Mouse (Mus musculus) adrenal gland, adult 2 months (tissue): ENCODE data around the gene Ints4. TPM values are rescaled to one million over a fixed set of nuclear protein-coding genes. Genes with fewer than 3 reads are reported as not detected.
"Not testable (repeated sequence)": the region's sequence is repeated elsewhere in the genome, so short reads cannot be mapped to it uniquely, and the experiment has no call there.

Experiments used
- DNase-seq: peaks from one replicate; pipeline ENCODE4 v3.0.0; 2021
- long read RNA-seq: library from polyadenylated mRNA; stranded (forward); transcript quantifications from one replicate; pipeline ENCODE4 v2.0.0, GENCODE M21; 2021
- polyA plus RNA-seq: library from polyadenylated mRNA; depleted of rRNA; stranded (reverse); fragments of >200 nt; gene quantifications from 2 replicates; pipeline ENCODE4 v1.2.3, GENCODE M21; 2012; rRNA removed
- total RNA-seq, 2 experiments: library from RNA; stranded (reverse); gene quantifications; 2 replicates each; pipeline ENCODE4 v1.2.3; 2021

Ints4 gene
- total RNA-seq (10 to 100 TPM; 58.8 to 60.3 TPM), polyA plus RNA-seq (57.5 and 70.5 TPM in 2 replicates)
- long read RNA-seq, transcript Ints4-201 (23 exons, 3,240 nt) = major isoform, 22 of 29 reads
- long read RNA-seq, partial matches to known transcripts = 1 of 29 reads
- long read RNA-seq, other reads (novel, unspliced or antisense) = 6 of 29 reads

GRCm38 (mm10) chr7:97480821-97481339 lies at the start of gene Ints4:
Ints4 (plus strand) TSS chr7:97480956.
- peak; percentile 96 for DNase-seq

- DNase-seq = not testable (repeated sequence)
Observed at GRCm38 (mm10) chr7:97433517-97433916, 47.2 kb upstream of the Ints4 start.

GRCm38 (mm10) chr7:97434517-97434916 lies 46.2 kb upstream of the Ints4 start:
- no peak for DNase-seq

GRCm38 (mm10) chr7:97438986-97439385 lies 41.8 kb upstream of the Ints4 start:
- DNase-seq = no peak

- peak; percentile 89 for DNase-seq
Observed at GRCm38 (mm10) chr7:97446171-97446925, 34.4 kb upstream of the Ints4 start.

GRCm38 (mm10) chr7:97447050-97447531 lies 33.7 kb upstream of the Ints4 start:
- peak; percentile 42 for DNase-seq

- not testable (repeated sequence) for DNase-seq
Observed at GRCm38 (mm10) chr7:97451023-97451422, 29.7 kb upstream of the Ints4 start, which contains the start of gene Kctd14. Kctd14 (plus strand) TSS chr7:97451323.

GRCm38 (mm10) chr7:97452196-97452595 lies 28.6 kb upstream of the Ints4 start:
- no peak for DNase-seq

GRCm38 (mm10) chr7:97453141-97453921 lies 27.4 kb upstream of the Ints4 start:
- DNase-seq = peak; percentile 38

- DNase-seq = no peak
Observed at GRCm38 (mm10) chr7:97454795-97455194, 26.0 kb upstream of the Ints4 start.

GRCm38 (mm10) chr7:97455577-97455976 lies 25.2 kb upstream of the Ints4 start:
- DNase-seq = no peak

GRCm38 (mm10) chr7:97473001-97473400 lies 7.8 kb upstream of the Ints4 start:
- no peak for DNase-seq

GRCm38 (mm10) chr7:97479349-97479748 lies 1.4 kb upstream of the Ints4 start:
- DNase-seq = peak; percentile 30

GRCm38 (mm10) chr7:97480290-97480689 lies 466 bp upstream of the Ints4 start:
- DNase-seq = no peak

- DNase-seq = no peak
Observed at GRCm38 (mm10) chr7:97483378-97483777, 2.6 kb downstream of the Ints4 start.

- no peak for DNase-seq
Observed at GRCm38 (mm10) chr7:97491157-97491556, 10.4 kb downstream of the Ints4 start.

GRCm38 (mm10) chr7:97492420-97492819 lies 11.7 kb downstream of the Ints4 start:
- DNase-seq = peak; percentile 68

- no peak for DNase-seq
Observed at GRCm38 (mm10) chr7:97495052-97495451, 14.3 kb downstream of the Ints4 start.

GRCm38 (mm10) chr7:97500555-97501209 lies 19.9 kb downstream of the Ints4 start:
- DNase-seq = no peak

GRCm38 (mm10) chr7:97514786-97515185 lies 34.0 kb downstream of the Ints4 start:
- no peak for DNase-seq

- peak; percentile 38 for DNase-seq
Observed at GRCm38 (mm10) chr7:97519935-97520334, 39.2 kb downstream of the Ints4 start.

GRCm38 (mm10) chr7:97535531-97535930 lies 54.8 kb downstream of the Ints4 start:
- no peak for DNase-seq
